Mouse (Mus musculus) 3T3-L1 (cell line): ENCODE measurements around the gene 4930430F08Rik.
"Not testable (repeated sequence)": the region's sequence is repeated elsewhere in the genome, so short reads cannot be mapped to it uniquely, and the experiment has no call there.

Experiments
- DNase-seq: peaks from one replicate; pipeline ENCODE4 v3.0.0-alpha.2; 2015; ENCODE audit warnings: low read depth, low spot score

4930430F08Rik gene

GRCm38 (mm10) chr10:100590323-100590722 lies at the start of gene 4930430F08Rik, which contains the start of gene 1700017N19Rik:
Gene 4930430F08Rik, minus strand, starts transcription at chr10:100590423.
Gene 1700017N19Rik, plus strand, starts transcription at chr10:100590484.
- DNase-seq: no peak

- DNase-seq: peak; percentile 84
These were observed 39.7 kb upstream of the 4930430F08Rik start for GRCm38 (mm10) chr10:100629762-100630438.

DNA sequence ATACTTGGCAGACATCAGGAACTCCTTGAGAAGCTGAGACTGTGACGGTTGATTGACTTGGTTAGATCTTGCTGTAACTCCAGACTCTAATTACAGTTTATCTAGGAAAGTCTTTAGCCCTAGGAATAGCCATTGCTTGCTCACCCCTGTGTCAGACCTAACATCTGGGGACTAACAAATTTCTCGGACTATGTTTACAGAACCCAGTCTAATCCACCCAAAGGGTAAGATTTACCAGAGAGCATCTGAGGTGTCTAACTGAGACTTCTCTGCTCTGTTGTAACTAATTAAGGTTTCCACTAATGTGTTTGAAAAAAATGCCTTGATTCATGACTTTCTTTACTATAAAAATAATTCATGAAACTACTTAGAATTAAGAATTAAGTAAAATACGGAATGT lies 32.3 kb upstream of the 4930430F08Rik start:
- no peak for DNase-seq

DNA sequence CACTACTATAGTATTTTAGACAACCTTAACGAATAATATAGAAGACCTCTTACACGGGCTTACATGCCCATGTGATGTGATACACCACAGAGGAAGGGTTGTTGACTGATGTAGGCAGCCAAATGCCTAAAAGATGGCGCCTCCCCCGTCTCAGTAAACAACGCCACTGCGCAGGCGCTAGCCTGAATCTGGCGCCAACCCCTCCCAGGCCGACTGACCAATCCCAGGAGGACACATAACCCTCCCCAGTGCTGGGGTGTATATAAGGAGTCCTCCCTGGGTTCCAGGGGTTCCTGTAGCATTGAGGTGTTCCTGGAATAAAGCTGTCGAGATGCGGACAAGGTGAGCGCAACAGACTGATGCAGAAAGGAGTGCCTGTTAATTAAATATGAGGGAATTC lies 29.8 kb upstream of the 4930430F08Rik start:
- no peak for DNase-seq

- DNase-seq: peak; percentile 43
These were observed 29.3 kb upstream of the 4930430F08Rik start for GRCm38 (mm10) chr10:100619474-100619873.

DNA sequence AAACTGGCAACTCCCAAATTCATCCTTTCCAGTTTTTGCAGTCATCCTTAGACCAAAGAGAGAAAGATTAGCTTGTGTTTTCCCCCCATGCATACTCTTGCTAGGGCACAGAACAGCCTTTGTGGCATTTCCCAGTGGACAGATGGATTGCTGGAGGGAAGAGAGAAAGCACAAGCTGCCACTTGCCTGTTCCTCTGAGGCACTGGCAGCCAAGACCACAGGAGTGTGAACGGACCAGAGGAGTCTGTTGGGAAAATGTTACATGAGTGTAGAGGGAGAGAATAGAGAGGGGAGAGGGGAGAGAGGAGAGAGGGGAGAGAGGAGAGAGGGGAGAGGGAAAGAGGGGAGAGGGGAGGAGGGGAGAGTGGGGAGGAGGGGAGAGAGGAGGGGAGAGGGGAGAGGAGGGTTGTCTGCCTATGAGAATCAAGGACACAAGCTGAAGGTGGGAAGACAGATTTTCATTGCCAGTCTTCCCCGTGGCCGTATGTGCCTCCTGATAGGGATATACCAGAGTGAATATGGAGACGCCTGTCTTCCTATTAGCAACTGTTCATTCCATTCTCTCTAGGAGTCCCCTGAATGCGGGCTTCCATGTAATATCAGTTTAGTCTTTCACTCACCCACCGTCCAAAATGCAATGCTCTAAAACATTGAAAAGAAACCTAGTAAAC lies 27.1 kb upstream of the 4930430F08Rik start:
- DNase-seq: no peak

DNA sequence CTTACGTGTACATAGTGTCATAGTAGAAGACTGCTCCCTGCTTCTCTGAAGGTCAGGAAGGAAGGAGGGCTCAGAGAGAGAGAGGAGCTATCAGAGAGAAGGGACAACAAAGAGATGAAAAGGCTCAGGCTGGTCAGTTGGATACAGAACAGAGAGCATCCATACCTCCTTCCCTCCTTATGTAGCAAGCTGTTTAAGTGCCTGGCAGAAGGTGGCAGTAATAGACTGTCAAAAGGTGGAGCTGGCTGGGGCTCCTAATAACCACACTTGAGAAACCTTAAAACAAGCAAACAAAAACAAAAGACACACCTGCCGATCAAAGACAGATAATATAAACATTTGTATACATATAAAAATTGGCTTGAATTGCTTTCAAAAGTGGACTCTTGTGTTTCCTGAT lies 14.0 kb upstream of the 4930430F08Rik start:
- peak; percentile 15 for DNase-seq

DNA sequence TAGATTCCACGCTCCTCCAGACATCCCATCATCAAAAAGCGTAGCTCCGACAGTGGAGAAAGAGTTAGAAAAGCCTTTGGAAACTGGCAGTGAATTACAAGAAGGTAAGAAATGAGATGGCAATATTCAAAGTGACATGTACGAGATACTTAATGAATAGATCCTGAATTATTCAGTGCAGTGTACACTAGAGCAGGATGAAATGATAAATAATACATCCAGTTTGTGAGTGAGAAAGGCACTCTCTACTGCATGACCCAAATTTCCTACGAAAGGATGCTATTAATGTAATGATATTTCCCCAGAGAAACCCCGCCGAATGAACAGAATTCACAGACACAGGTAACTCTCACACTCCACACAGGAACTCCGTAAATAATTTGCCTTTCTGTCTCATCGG lies 13.3 kb upstream of the 4930430F08Rik start:
- DNase-seq: no peak

DNA sequence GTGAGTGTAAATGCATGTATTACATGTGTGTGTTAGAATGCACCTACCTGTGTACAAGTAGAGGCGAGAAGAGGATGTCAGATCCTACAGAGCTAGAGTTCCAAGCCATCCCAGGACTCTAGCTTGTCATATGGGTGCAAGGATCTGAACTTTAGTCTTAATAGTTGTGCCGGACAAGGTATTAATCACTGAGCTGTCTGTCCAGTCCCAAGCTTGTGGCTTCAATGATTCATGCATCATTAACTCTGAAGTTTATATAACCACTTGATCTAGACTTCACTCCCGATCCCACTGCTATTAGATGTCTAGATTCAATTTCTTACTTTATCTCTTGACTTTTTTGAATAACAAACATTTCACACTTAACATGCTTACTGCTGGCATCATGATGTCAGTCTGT lies 8.1 kb upstream of the 4930430F08Rik start:
- DNase-seq: peak; percentile 40

GRCm38 (mm10) chr10:100588932-100589388 lies 1.3 kb downstream of the 4930430F08Rik start:
- peak; percentile 88 for DNase-seq

- DNase-seq: no peak
These were observed 1.7 kb downstream of the 4930430F08Rik start for GRCm38 (mm10) chr10:100588524-100588923.

DNA sequence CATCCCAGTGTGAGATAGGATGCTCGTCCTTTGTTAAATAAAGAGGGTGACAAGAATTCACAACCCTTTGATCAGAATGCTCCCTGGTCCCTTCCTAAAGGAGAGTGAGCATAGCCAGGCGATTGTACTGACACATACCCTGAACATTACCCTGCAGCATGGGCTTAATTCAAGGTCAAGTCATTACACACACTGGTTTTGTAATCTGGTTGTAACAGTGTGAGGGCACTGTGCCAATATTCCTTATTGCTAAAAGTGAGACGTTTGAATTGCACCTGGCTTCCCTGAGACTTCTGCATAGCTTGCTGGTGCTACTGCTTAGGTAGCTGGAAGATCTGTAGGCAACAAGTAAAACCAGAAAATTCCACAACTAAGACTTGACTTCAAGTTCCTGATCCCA lies 6.0 kb downstream of the 4930430F08Rik start:
- DNase-seq: no peak

DNA sequence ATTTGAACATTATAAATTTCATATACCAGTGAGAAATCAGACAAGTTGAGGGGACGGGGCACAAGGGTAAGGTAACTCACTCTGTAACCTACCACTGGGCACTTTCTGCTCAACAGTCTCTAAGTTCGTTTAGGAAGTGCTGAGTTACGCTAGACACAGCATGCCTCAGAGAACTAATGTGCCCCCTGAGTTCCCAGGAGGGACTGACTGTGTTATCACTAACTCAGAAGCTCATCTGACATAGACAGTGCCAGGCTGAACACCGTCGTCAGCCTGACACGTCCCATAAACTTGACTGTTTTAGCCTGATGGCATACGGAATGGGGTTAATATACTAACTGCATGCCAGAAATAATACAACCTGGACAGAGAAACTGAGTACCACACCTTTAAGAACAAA lies 14.9 kb downstream of the 4930430F08Rik start:
- DNase-seq: no peak

DNA sequence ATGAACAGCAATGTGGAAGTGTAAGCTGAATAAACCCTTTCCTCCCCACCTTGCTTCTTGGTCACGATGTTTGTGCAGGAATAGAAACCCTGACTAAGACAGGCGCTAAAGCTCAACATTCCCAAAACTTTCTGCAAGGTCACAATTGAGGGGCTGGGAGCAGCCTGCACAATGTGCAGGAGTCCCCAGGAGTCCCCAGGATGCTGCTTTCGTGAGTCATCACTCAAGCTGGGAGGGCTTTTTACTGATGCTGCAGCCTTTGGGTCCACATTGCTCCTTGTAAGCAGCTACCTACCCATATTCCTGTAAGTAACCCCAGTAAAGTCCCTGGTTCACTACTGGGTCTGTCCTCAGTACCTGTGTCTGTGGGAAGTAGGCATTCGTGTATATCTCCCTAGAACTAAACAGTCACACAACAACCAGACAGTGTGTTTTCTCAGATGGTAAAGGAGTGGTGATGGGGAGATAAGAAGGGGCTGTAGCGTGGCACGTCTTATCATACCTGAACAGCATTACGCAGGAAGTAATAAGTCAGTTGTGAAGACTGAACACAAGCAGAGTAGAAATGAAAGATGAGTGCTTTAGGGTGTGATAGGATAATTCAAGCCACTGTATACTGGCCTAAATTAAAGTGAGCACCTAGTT lies 15.6 kb downstream of the 4930430F08Rik start:
- DNase-seq: no peak

DNA sequence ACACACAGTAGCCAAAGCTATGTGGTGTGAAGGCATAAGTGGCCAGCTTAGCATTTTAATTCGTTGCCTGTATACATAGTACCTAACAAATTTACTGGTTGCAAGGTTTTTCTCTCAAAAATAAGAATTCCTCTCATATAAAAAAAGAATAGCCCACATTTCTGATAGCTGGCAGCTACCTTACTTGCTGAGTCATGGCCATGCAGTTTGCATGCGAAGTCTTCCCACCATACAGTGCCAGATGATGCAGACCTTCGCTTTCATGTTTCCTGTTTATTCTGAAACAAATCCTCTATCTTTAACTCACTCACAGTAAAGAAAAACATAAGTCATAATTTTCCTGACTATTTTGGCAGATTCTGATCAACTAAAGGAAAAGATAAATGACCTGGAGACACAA lies 18.5 kb downstream of the 4930430F08Rik start:
- DNase-seq: peak; percentile 48

DNA sequence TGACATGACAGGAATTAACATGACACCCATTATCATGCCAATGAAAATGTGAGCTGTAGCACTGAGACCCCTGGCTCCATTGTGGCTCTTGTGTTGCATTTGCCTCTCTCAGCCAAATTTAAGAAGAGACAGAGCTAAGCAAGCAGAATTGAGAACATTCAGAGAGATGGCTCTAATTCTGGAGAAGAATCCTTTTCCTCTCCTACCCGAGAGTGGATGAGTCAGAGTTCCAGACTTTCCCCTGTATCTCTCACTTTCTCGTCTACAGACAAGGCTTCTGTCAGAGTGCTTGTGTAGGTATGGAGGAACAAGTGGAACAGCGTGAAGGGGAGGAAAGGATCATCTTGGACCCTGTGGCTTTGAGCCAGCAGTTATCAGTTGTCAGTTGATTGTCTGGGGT lies 26.1 kb downstream of the 4930430F08Rik start:
- no peak for DNase-seq

DNA sequence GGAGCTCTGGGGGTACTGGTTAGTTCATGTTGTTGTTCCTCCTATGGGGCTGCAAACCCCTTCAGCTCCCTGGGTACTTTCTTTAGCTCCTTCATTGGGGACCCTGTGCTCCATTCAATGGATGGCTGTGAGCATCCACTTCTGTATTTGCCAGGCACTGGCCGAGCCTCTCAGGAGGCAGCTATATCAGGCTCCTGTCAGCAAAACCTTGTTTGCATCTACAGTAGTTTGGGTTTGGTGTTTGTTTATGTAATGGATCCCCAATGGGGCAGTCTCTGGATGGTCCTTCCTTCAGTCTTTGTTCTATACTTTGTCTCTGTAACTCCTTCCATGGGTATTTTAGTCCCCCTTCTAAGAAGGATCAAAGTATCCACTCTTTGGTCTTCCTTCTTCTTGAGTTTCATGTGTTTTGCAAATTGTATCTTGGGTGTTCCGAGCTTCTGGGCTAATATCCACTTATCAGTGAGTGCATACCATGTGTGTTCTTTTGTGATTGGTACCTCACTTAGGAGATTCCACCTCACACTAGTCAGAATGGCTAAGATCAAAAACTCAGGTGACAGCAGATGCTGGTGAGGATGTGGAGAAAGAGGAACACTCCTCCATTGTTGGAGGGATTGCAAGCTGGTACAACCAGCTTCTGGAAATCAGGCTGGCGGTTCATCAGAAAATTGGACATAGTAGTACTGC lies 29.9 kb downstream of the 4930430F08Rik start:
- not testable (repeated sequence) for DNase-seq

GRCm38 (mm10) chr10:100556566-100557175 lies 33.6 kb downstream of the 4930430F08Rik start:
- DNase-seq: no peak

- DNase-seq: no peak
These were observed 65.5 kb downstream of the 4930430F08Rik start for GRCm38 (mm10) chr10:100524499-100525390.

DNA sequence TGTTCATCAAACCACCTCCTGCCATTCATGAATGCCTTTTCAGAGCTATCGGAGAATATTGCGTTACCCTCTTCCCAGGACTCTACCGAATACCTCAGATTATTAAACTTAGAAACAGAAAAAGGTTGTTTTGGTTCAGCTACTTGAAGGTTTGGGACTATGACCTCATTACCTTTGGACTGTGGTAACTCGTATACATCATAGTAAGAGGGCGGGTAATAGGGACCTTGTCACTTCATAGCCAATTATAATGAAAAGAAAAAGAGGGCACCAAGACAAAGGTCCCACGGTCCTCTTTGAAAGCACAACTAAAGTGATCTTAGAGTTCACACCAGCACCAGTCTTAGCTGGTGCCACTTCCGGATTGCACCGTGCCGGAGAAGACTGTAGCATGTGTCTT lies 67.9 kb downstream of the 4930430F08Rik start:
- DNase-seq: no peak
